Mouse (Mus musculus) forebrain, embryonic 16.5 days (tissue): ENCODE measurements at regions not wholly inside any gene's neighbourhood (a gene's known extent, or its start where the extent isn't known, plus 50 kb on each side); places are given as distances from the start of the nearest gene placed in this dataset.

ENCODE experiments used
- ATAC-seq: fragments of 200-750 bp; cut with Nextera tagmentation; 2 replicates; pipeline ENCODE4 v1.8.0; 2017; ENCODE audit warnings: mild to moderate bottlenecking, moderate library complexity
- H3K27ac ChIP-seq: fragments of 300-500 bp; sonication (generic); 2 replicates; pipeline ENCODE4 v1.5.1; 2014; ENCODE audit warnings: low read length, control low read depth
- H3K27me3 ChIP-seq: fragments of 300-500 bp; sonication (generic); replicated peaks from 2 replicates; pipeline ENCODE4 v1.6.1; 2014; ENCODE audit warnings: low read length; ENCODE audit not compliant: control insufficient read depth, insufficient read depth
- H3K36me3 ChIP-seq: fragments of 300-500 bp; sonication (generic); 2 replicates; pipeline ENCODE4 v1.6.1; 2014; ENCODE audit not compliant: control insufficient read depth, insufficient read depth
- H3K4me1 ChIP-seq: fragments of 300-500 bp; sonication (generic); replicated peaks from 2 replicates; pipeline ENCODE4 v1.6.1; 2014; ENCODE audit warnings: low read length; ENCODE audit not compliant: control insufficient read depth, insufficient read depth
- H3K4me2 ChIP-seq: fragments of 300-500 bp; sonication (generic); 2 replicates; pipeline ENCODE4 v1.6.1; 2014; ENCODE audit warnings: mild to moderate bottlenecking, low read length, control low read depth
- H3K4me3 ChIP-seq: fragments of 300-500 bp; sonication (generic); replicated peaks from 2 replicates; pipeline ENCODE4 v1.5.1; 2014; ENCODE audit warnings: mild to moderate bottlenecking, low read length, control low read depth
- H3K9ac ChIP-seq: fragments of 300-500 bp; sonication (generic); replicated peaks from 2 replicates; pipeline ENCODE4 v1.6.1; 2014; ENCODE audit warnings: low read depth, low read length, control low read depth
- H3K9me3 ChIP-seq: fragments of 300-500 bp; sonication (generic); 2 replicates; pipeline ENCODE4 v1.6.1; 2016; ENCODE audit warnings: low read length; ENCODE audit not compliant: control insufficient read depth
- WGBS: fragments of 180-500 bp; shearing (Covaris S2); extraction: QIAGEN DNeasy Blood & Tissue Kit; methylation state at CpG from one replicate; pipeline ENCODE4 v1.1.7; 2014; 5-methylcytosine and 5-hydroxymethylcytosine counted together

DNA sequence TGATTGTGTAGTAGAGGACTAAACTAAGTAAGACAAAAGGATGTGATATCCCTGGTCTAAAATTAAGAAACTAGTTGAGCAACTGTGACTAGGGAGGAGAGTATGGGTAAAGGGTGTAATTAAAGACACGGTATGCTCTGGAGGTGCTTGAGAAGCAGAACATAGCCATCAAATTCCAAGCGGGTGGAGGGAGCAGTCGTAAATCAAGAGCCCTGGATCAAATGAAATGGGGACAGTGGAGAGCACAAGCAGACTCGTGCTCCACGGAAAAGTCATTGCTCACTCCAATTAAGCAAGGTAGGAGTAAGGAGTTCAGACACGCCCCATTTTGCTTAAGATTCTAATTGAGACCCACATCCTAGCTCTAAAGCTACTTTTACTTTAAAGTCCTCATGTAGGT lies 132.2 kb downstream of the Gm10192 start:
- peaks cover 3% of the 10 kb centered on the region; the same call in 1 of the 2 replicates for H3K9me3 ChIP-seq
- H3K4me3 ChIP-seq = no peak overlapping the region
- no peaks in the 10 kb centered on the region; the same call in 1 of the 2 replicates for H3K36me3 ChIP-seq
- no peak for ATAC-seq
- no peak overlapping the region for H3K4me2 ChIP-seq
- no peaks in the 10 kb centered on the region for H3K27me3 ChIP-seq
- H3K9ac ChIP-seq = no peak overlapping the region
- H3K27ac ChIP-seq = no peak overlapping the region
- no peaks in the 10 kb centered on the region for H3K4me1 ChIP-seq
- WGBS = 80% methylated on average over 6 of the region's 6 CpGs

DNA sequence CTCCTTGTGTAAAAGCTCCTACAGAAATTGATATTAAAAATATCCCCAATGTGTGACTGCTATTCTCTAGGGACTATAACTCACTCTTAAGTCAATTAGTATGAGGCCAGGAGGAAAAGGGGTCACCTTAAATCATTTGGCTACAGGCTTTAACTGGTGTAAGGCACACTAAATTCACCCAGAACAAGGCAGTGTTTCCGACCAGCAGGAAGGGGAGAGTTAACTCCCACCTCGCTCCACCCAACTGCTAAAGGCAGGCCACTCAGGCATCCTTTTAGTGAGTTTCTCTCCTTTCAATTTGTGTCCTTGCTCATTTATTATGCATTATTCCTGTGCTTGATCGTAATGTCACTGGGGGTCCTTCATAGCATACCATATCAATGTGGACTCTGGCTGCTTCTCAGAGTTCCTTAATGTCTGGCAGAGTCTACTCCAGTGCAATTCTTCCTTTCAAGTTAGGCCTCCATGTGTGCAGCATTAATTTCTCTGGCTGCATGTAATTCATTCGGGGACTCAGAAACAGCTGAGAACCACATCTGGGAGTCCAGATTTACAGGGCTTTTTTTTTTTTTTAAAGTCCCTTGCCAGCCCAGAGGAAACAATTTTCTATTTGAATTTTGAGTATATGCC lies 133.8 kb downstream of the Gm10192 start:
- ATAC-seq = no peak
- Histone ChIP-seq H3K9me3 (peaks cover 3% of the 10 kb centered on the region; the same call in 1 of the 2 replicates), H3K4me1 (no peaks in the 10 kb centered on the region), H3K4me3 (no peak overlapping the region), H3K27ac (no peak overlapping the region), H3K4me2 (no peak overlapping the region), H3K36me3 (no peaks in the 10 kb centered on the region; the same call in 1 of the 2 replicates), H3K27me3 (no peaks in the 10 kb centered on the region), H3K9ac (no peak overlapping the region)
- WGBS = 70% methylated on average over 4 of the region's 4 CpGs

- H3K9ac ChIP-seq = no peak overlapping the region
- ATAC-seq = peak; percentile 80
- no peaks in the 10 kb centered on the region for H3K27me3 ChIP-seq
- H3K27ac ChIP-seq = no peak overlapping the region
- H3K36me3 ChIP-seq = no peaks in the 10 kb centered on the region
- H3K4me2 ChIP-seq = no peak overlapping the region
- 41% methylated on average over 2 of the region's 2 CpGs for WGBS
- 0 out of 2 replicates have a peak, but pooled peaks cover 3% of the 10 kb centered on the region for H3K4me1 ChIP-seq
- no peaks in the 10 kb centered on the region for H3K9me3 ChIP-seq
- H3K4me3 ChIP-seq = no peak overlapping the region
Measured at GRCm38 (mm10) chr4:97037693-97038348, 145.1 kb downstream of the Gm10192 start.

DNA sequence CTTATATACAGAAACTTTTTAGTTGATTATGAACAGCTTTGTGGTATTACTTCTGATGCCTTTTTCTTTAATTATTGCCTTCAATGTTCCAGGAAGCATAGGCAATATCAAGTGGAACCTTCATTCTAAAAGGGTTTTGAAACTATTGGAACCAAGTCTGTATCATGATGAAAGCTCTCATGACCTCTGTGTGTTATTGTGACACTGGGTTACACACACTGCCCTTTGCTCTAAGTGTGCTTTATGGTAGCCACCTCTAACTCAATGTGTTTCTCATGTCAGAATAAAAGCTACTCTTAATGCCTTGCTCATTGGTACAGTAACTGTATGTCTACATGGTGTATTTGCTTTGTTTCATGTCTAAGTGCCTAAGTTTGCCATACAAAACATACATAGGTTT lies 154.0 kb downstream of the Gm10192 start:
- Histone ChIP-seq H3K4me2 (no peak overlapping the region), H3K9me3 (no peaks in the 10 kb centered on the region), H3K9ac (no peak overlapping the region), H3K4me3 (no peak overlapping the region), H3K27me3 (no peaks in the 10 kb centered on the region), H3K27ac (no peak overlapping the region), H3K36me3 (no peaks in the 10 kb centered on the region), H3K4me1 (no peaks in the 10 kb centered on the region)
- no peak for ATAC-seq

- ATAC-seq = no peak
- Histone ChIP-seq H3K4me2 (no peak overlapping the region), H3K27ac (no peak overlapping the region), H3K9ac (no peak overlapping the region), H3K36me3 (no peaks in the 10 kb centered on the region), H3K4me3 (no peak overlapping the region), H3K27me3 (no peaks in the 10 kb centered on the region), H3K4me1 (no peaks in the 10 kb centered on the region), H3K9me3 (no peaks in the 10 kb centered on the region)
- WGBS = 81% methylated on average over 4 of the region's 4 CpGs
Measured at GRCm38 (mm10) chr4:97025446-97026040, 157.4 kb downstream of the Gm10192 start.

DNA sequence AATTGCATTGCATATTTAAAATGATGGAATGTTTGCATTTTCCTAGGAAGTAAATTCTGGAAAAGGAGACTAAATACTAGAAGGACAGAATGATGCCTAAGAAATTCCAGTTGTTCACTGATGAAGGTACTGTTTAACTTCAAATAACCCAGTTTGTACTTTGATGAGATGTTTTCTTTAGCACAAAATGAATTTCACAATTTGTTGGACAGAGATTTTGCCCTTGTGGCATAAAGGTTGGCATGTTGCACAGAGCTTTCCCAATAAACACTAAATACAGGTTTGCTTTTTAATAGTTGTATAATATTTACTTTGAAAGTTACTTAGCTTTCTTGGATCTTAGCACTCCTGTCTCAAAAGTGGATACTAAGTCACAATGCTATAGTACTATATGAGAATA lies 181.6 kb downstream of the Gm10192 start:
- H3K36me3 ChIP-seq = no peaks in the 10 kb centered on the region
- no peak for ATAC-seq
- no peak overlapping the region for H3K27ac ChIP-seq

GRCm38 (mm10) chr4:96980311-96980710 lies 195.3 kb upstream of the Gm12695 start:
- Histone ChIP-seq H3K9me3 (no peaks in the 10 kb centered on the region), H3K27me3 (no peaks in the 10 kb centered on the region), H3K4me3 (no peak overlapping the region), H3K4me2 (no peak overlapping the region), H3K4me1 (peaks cover 16% of the 10 kb centered on the region), H3K9ac (no peak overlapping the region), H3K36me3 (no peaks in the 10 kb centered on the region), H3K27ac (peak overlapping the region; percentile 61)
- 37% methylated on average over 2 of the region's 2 CpGs for WGBS
- ATAC-seq = peak; percentile 90

More for the DNA sequence above, 181.6 kb downstream of the Gm10192 start:
- Histone ChIP-seq H3K9ac (no peak overlapping the region), H3K4me2 (no peak overlapping the region), H3K4me1 (no peaks in the 10 kb centered on the region), H3K4me3 (no peak overlapping the region), H3K27me3 (no peaks in the 10 kb centered on the region), H3K9me3 (no peaks in the 10 kb centered on the region)

GRCm38 (mm10) chr4:96979876-96980275 lies 194.9 kb upstream of the Gm12695 start:
- peak; percentile 67 for ATAC-seq
- H3K4me1 ChIP-seq = peaks cover 18% of the 10 kb centered on the region

DNA sequence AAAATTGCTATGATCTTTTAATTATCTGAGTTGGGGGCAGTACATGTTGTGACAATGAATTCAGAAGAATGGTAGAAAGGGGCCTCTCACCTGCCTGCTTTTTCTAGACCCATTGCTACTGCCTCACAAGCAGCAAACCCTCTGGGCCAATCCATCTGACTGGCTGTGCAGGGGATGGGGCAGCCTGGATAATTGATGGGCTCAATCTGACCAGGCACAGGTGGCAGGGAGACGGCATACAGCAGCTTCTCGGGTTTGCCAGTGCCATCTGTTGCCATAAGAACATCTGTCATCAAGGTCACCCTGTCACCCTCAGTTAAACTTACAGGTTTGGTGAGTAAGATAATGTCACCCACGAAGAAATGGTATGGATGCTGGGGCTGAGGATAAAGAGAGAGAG lies 189.9 kb upstream of the Gm12695 start:
- Histone ChIP-seq H3K9ac (no peak overlapping the region), H3K27me3 (no peaks in the 10 kb centered on the region), H3K4me2 (no peak overlapping the region), H3K4me3 (no peak overlapping the region), H3K27ac (no peak overlapping the region), H3K36me3 (no peaks in the 10 kb centered on the region), H3K4me1 (peaks cover 16% of the 10 kb centered on the region), H3K9me3 (no peaks in the 10 kb centered on the region)
- 0 out of 2 replicates have a peak, but pooled peaks have one; percentile 47 for ATAC-seq
- WGBS = 42% methylated on average over 3 of the region's 3 CpGs

More at GRCm38 (mm10) chr4:96979876-96980275, 194.9 kb upstream of the Gm12695 start:
- Histone ChIP-seq H3K9me3 (no peaks in the 10 kb centered on the region), H3K9ac (no peak overlapping the region), H3K27ac (peak overlapping the region; percentile 61), H3K4me2 (no peak overlapping the region), H3K4me3 (no peak overlapping the region), H3K27me3 (no peaks in the 10 kb centered on the region), H3K36me3 (no peaks in the 10 kb centered on the region)
- 40% methylated on average over 3 of the region's 3 CpGs for WGBS
